Mouse (Mus musculus): ENCODE measurements around the gene Stk38. TPM values are rescaled to one million over a fixed set of nuclear protein-coding genes. Genes with fewer than 3 reads are reported as not detected.
"Not testable (repeated sequence)": the region's sequence is repeated elsewhere in the genome, so short reads cannot be mapped to it uniquely, and the experiment has no call there.

The Stk38 gene
- polyA plus RNA-seq, 1 experiment from 2014 or later, result 91.6 TPM

DNA sequence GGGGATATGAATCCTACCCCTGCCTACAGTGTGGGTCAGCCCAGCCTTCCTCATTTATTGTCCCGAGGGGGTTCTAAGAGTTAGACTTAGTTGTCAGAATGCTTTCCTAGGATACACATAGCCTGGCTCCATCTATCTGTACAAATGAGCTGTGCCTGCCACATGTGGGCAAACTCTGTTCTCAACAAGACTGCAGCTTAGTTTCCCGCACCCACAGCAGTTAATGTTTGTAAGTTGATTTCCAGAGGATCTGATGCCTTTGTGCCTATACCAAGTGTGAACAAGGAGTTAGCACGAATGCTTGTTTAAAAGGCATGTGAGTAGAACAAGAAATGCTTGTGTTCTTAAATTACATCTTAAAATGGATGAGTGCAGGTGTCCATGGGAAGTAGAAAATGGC is 35.8 kb upstream of the Stk38 start:
- ATAC-seq (replicated peaks; ENCODE audit: low FRiP score, low TSS enrichment, low read depth) (no peak), DNase-seq (ENCODE audit: low spot score) (no peak)
- Histone ChIP-seq H3K9me3 (ENCODE audit: control insufficient read depth, low read length) (no peaks in the 10 kb centered on the region), H3K27me3 (replicated peaks; ENCODE audit: control insufficient read depth, insufficient read depth, low read length) (no peaks in the 10 kb centered on the region), H3K9ac (ENCODE audit: low read length) (no peak overlapping the region), H3K4me3 (ENCODE audit: low read depth, low read length) (no peak overlapping the region), H3K36me3 (ENCODE audit: control insufficient read depth, insufficient read depth, low read length) (peaks cover 89% of the 10 kb centered on the region), H3K4me2 (ENCODE audit: low read length) (no peak overlapping the region), H3K4me1 (replicated peaks; ENCODE audit: control insufficient read depth, insufficient read depth, low read length) (no peaks in the 10 kb centered on the region), H3K27ac (ENCODE audit: low read depth) (no peak overlapping the region)
- 86% methylated on average over 3 of the region's 3 CpGs for WGBS

DNA sequence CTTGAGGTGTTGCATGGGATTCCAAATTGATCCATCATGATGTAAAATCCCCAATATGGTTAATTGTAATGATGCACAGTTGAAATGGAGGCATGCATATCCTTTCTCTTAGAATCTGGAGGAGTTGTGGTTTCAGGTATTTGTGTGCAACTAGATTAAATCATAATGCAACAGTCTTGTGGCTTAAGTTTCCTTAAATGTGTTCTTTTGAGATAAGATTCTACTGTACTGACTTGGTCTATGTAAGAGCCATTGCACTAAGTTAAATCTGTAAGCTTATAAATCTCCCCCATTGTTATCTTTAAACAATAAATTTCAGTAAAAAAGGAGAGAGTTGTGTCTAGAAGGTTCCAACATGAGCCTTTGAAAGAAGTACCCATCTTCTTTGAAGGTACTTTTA is 34.8 kb upstream of the Stk38 start:
- Histone ChIP-seq H3K36me3 (ENCODE audit: control insufficient read depth, insufficient read depth, low read length) (peaks cover 97% of the 10 kb centered on the region), H3K9me3 (ENCODE audit: control insufficient read depth, low read length) (no peaks in the 10 kb centered on the region), H3K4me1 (replicated peaks; ENCODE audit: control insufficient read depth, insufficient read depth, low read length) (peaks cover under 1% of the 10 kb centered on the region; the same call in 1 of the 2 replicates), H3K9ac (ENCODE audit: low read length) (no peak overlapping the region), H3K4me2 (ENCODE audit: low read length) (no peak overlapping the region), H3K4me3 (ENCODE audit: low read depth, low read length) (no peak overlapping the region), H3K27me3 (replicated peaks; ENCODE audit: control insufficient read depth, insufficient read depth, low read length) (no peaks in the 10 kb centered on the region), H3K27ac (ENCODE audit: low read depth) (no peak overlapping the region)
- DNase-seq (ENCODE audit: low spot score), result no peak
- ATAC-seq (replicated peaks; ENCODE audit: low FRiP score, low TSS enrichment, low read depth), result no peak

DNA sequence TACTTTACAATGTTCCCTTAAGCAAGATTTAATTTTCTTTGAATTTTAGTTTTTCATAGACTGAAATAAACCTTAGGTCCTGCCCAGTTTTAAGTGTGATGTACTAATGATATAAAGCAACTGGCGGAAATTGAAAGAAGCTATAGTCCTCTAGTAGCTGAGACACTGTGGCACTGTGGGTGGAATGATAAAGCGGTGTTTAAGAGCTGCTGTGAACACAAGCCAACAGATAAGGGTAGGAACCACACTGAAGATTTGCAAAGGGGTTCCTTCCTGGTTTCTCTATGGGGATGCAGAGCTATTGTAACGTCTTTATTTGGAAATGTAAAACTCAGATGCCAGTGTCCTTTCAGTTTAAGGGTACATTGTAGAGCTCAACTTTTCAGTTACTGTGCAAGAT is 33.8 kb upstream of the Stk38 start:
- peaks cover 97% of the 10 kb centered on the region for H3K36me3 ChIP-seq (ENCODE audit: control insufficient read depth, insufficient read depth, low read length)
- DNase-seq (ENCODE audit: low spot score); H3K9me3 ChIP-seq (ENCODE audit: control insufficient read depth, low read length); H3K4me1 ChIP-seq (replicated peaks; ENCODE audit: control insufficient read depth, insufficient read depth, low read length); H3K27ac ChIP-seq (ENCODE audit: low read depth); ATAC-seq (replicated peaks; ENCODE audit: low FRiP score, low TSS enrichment, low read depth); H3K9ac ChIP-seq (ENCODE audit: low read length); H3K4me2 ChIP-seq (ENCODE audit: low read length); H3K27me3 ChIP-seq (replicated peaks; ENCODE audit: control insufficient read depth, insufficient read depth, low read length); H3K4me3 ChIP-seq (ENCODE audit: low read depth, low read length): not testable (repeated sequence)
- WGBS, result 87% methylated on average over 3 of the region's 3 CpGs

DNA sequence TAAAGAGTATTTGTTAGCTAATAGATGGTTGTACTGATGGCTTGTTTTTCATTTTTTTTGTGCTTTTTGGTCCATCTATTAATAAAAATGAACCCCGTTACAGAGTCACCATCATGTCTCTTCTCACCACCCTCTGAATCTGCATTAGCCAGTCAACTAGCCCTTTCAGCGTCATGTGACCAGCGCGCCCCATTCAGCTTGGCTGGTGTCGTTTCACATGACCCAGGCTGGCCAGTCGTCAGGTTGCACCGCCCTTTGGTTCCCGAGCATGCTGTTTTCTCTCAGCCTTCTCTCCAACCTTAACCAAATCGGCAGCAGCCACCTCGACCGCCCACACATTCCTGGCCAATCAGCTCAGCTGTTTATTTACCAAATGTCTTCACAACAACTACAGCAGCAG is 31.6 kb upstream of the Stk38 start:
- no peak overlapping the region for H3K4me2 ChIP-seq (ENCODE audit: low read length)
- WGBS, result 67% methylated on average over 11 of the region's 11 CpGs
- no peak overlapping the region for H3K9ac ChIP-seq (ENCODE audit: low read length)
- no peak for ATAC-seq (replicated peaks; ENCODE audit: low FRiP score, low TSS enrichment, low read depth)
- peaks cover 85% of the 10 kb centered on the region for H3K36me3 ChIP-seq (ENCODE audit: control insufficient read depth, insufficient read depth, low read length)
- no peaks in the 10 kb centered on the region for H3K9me3 ChIP-seq (ENCODE audit: control insufficient read depth, low read length)
- H3K4me1 ChIP-seq (replicated peaks; ENCODE audit: control insufficient read depth, insufficient read depth, low read length), result peaks cover 16% of the 10 kb centered on the region
- H3K27ac ChIP-seq (ENCODE audit: low read depth), result no peak overlapping the region
- H3K4me3 ChIP-seq (ENCODE audit: low read depth, low read length), result no peak overlapping the region
- DNase-seq (ENCODE audit: low spot score), result no peak
- H3K27me3 ChIP-seq (replicated peaks; ENCODE audit: control insufficient read depth, insufficient read depth, low read length), result no peaks in the 10 kb centered on the region

DNA sequence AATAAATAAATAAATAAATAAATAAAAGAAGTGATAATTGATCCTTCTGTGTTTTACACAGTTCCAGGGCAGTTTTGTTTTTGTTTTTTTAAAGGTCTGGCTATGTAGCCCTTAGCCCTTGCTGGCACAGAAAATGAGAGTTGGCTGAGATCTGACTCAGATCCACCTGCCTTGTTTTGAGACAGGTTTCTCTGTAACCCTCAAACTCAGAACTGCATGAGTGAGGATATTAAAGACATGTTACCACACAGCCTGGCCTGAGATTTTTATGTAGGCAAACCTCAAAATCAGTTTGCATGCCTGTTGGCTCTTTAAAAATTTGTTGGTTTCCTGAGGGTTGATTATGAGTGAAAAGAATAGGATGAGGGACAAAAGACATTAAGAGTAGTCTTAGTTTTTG is 27.7 kb upstream of the Stk38 start:
- no peak for ATAC-seq (replicated peaks; ENCODE audit: low FRiP score, low TSS enrichment, low read depth)
- H3K9ac ChIP-seq (ENCODE audit: low read length), result peak overlapping the region; percentile 99
- H3K36me3 ChIP-seq (ENCODE audit: control insufficient read depth, insufficient read depth, low read length), result peaks cover 52% of the 10 kb centered on the region

DNA sequence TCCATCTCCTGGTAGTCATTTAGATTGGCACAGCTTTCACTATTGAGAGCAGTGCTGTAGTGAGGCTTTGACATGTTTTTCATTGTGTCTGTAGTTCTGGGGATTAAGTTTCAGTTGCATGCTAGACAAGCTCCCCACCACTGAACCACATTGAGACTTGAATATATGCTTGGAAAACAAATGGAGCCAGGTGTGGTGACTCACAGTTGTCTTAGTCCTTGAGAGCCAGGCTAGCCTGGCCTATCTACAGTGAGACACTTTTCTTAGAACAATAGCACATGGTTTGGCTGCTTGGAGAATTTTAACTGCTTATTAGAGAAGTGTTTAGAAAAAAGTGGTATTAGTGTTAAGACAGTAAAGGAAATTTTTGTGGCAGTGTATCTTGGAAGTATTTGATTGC is 26.5 kb upstream of the Stk38 start:
- Histone ChIP-seq H3K9me3 (ENCODE audit: control insufficient read depth, low read length) (no peaks in the 10 kb centered on the region), H3K36me3 (ENCODE audit: control insufficient read depth, insufficient read depth, low read length) (peaks cover 40% of the 10 kb centered on the region), H3K27me3 (replicated peaks; ENCODE audit: control insufficient read depth, insufficient read depth, low read length) (no peaks in the 10 kb centered on the region), H3K4me1 (replicated peaks; ENCODE audit: control insufficient read depth, insufficient read depth, low read length) (peaks cover 21% of the 10 kb centered on the region), H3K9ac (ENCODE audit: low read length) (peak overlapping the region; percentile 99), H3K4me2 (ENCODE audit: low read length) (peak overlapping the region; percentile 99), H3K4me3 (ENCODE audit: low read depth, low read length) (peak overlapping the region; percentile 100), H3K27ac (ENCODE audit: low read depth) (peak overlapping the region; percentile 99)
- ATAC-seq (replicated peaks; ENCODE audit: low FRiP score, low TSS enrichment, low read depth) (no peak), DNase-seq (ENCODE audit: low spot score) (no peak)

More for the DNA sequence above, 27.7 kb upstream of the Stk38 start:
- Histone ChIP-seq H3K27ac (ENCODE audit: low read depth) (no peak overlapping the region), H3K27me3 (replicated peaks; ENCODE audit: control insufficient read depth, insufficient read depth, low read length) (no peaks in the 10 kb centered on the region), H3K4me3 (ENCODE audit: low read depth, low read length) (peak overlapping the region; percentile 100), H3K4me2 (ENCODE audit: low read length) (peak overlapping the region; percentile 99), H3K4me1 (replicated peaks; ENCODE audit: control insufficient read depth, insufficient read depth, low read length) (peaks cover 21% of the 10 kb centered on the region), H3K9me3 (ENCODE audit: control insufficient read depth, low read length) (no peaks in the 10 kb centered on the region)
- DNase-seq (ENCODE audit: low spot score), result no peak

DNA sequence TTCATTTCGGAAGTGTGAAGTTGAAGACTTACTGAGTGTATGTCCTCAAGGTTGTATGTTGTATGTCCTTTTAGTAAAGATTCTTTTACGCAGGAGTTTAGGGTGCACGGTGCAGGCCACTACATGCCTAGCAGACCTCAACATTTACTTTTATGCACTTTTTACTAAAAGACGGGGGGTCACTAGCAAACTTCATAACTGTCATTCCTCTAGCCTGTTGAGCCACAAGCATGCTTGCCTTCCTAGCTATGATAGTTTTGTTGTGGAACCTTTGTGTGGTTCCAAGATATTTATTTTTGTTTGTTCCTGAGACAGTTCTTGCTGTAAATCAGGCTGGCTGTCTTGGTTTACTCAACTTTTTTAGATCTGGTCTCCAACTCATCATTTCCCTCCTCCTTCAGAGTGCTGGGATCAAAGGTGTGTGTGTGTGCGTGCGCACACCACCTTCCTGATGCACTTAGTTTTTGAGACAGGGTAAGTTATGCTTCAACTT is 25.8 kb upstream of the Stk38 start:
- no peak for ATAC-seq (replicated peaks; ENCODE audit: low FRiP score, low TSS enrichment, low read depth)
- Histone ChIP-seq H3K4me1 (replicated peaks; ENCODE audit: control insufficient read depth, insufficient read depth, low read length) (peaks cover 21% of the 10 kb centered on the region), H3K9ac (ENCODE audit: low read length) (peak overlapping the region; percentile 99), H3K4me3 (ENCODE audit: low read depth, low read length) (peak overlapping the region; percentile 100), H3K27me3 (replicated peaks; ENCODE audit: control insufficient read depth, insufficient read depth, low read length) (no peaks in the 10 kb centered on the region), H3K9me3 (ENCODE audit: control insufficient read depth, low read length) (no peaks in the 10 kb centered on the region), H3K36me3 (ENCODE audit: control insufficient read depth, insufficient read depth, low read length) (peaks cover 34% of the 10 kb centered on the region), H3K27ac (ENCODE audit: low read depth) (peak overlapping the region; percentile 99), H3K4me2 (ENCODE audit: low read length) (peak overlapping the region; percentile 99)
- peak; percentile 67 for DNase-seq (ENCODE audit: low spot score)
- WGBS, result under 1% methylated on average over 6 of the region's 6 CpGs

DNA sequence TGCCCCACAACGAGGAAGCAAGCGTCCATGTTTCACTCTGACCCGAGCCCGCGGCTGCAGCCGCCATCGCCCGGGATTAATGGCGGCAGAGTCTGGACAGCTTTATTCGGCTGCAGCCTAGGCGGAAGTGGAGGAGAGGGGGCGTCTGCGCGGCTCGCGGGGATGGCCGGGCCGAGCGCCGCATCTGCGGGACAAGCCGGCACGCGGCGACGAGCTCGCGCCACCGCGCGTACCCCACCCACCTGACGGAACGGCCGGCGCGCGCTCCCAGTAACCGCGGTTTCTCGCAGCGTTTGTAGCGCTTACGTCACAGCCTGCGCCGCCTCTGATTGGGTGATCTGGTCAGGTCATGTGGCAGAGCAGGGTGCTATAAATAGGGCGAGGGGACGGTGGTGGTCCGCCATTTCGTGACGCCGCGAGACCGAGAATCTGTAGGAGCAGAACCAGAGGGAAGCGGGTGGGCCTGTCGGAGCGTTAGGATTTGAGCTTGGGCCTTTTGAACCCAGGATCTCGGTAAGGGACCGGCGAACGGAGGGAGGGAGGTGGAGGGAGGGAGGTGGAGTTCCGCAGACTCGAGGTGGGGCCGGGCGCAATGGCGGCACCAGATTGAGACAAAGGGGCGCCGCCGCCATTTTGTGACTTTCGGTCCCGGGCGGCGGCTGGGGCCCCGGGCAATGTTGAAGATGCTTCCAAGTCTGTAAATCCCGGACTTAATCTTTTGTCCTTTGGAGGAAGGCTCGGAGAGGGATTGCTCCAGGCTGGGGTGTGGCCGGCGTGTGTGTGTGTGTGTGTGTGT is 24.7 kb upstream of the Stk38 start, which contains the start of gene Srsf3:
Gene Srsf3, plus strand, starts transcription at position 355 of the 796 bp plus-strand sequence.
- Histone ChIP-seq H3K27ac (ENCODE audit: low read depth) (peak within 1 kb of the TSS; percentile 99), H3K9me3 (ENCODE audit: control insufficient read depth, low read length) (no peaks in the 10 kb centered on the region), H3K4me1 (replicated peaks; ENCODE audit: control insufficient read depth, insufficient read depth, low read length) (peaks cover 19% of the 10 kb centered on the region), H3K27me3 (replicated peaks; ENCODE audit: control insufficient read depth, insufficient read depth, low read length) (no peaks in the 10 kb centered on the region), H3K4me3 (ENCODE audit: low read depth, low read length) (peak within 1 kb of the TSS; percentile 100), H3K9ac (ENCODE audit: low read length) (peak within 1 kb of the TSS; percentile 99), H3K36me3 (ENCODE audit: control insufficient read depth, insufficient read depth, low read length) (peaks cover 22% of the 10 kb centered on the region), H3K4me2 (ENCODE audit: low read length) (peak within 1 kb of the TSS; percentile 99)
- DNase-seq (ENCODE audit: low spot score), result peak; percentile 100
- ATAC-seq (replicated peaks; ENCODE audit: low FRiP score, low TSS enrichment, low read depth), result peak; percentile 96
- WGBS, result under 1% methylated on average over 77 of the region's 77 CpGs

Data from intestine, embryonic 14.5 days (tissue).